Mouse (Mus musculus) fat pad, adult 2 months (tissue): ENCODE measurements around the gene Nat8f7.
"Not testable (repeated sequence)": the region's sequence is repeated elsewhere in the genome, so short reads cannot be mapped to it uniquely, and the experiment has no call there.

ENCODE experiments used
- DNase-seq: peaks from one replicate; pipeline ENCODE4 v3.0.0-alpha.2; 2011; ENCODE audit warnings: low read depth, low spot score; ENCODE audit errors: extremely low read depth

Nat8f7 gene

GRCm38 (mm10) chr6:85713105-85713504 lies at the start of gene Nat8f7:
TSS of gene Nat8f7 (minus strand) at chr6:85713205.
- not testable (repeated sequence) for DNase-seq

- not testable (repeated sequence) for DNase-seq
Observed at GRCm38 (mm10) chr6:85762678-85763077, 49.7 kb upstream of the Nat8f7 start.

- DNase-seq, result not testable (repeated sequence)
Observed at GRCm38 (mm10) chr6:85755705-85756249, 42.8 kb upstream of the Nat8f7 start.

- not testable (repeated sequence) for DNase-seq
Observed at GRCm38 (mm10) chr6:85709607-85710006, 3.4 kb downstream of the Nat8f7 start.

GRCm38 (mm10) chr6:85709206-85709605 lies 3.8 kb downstream of the Nat8f7 start:
- DNase-seq, result not testable (repeated sequence)

GRCm38 (mm10) chr6:85701943-85702342 lies 11.1 kb downstream of the Nat8f7 start:
- not testable (repeated sequence) for DNase-seq
